ENCODE assay signal across 16 mouse cellular contexts in the genomic region with DNA sequence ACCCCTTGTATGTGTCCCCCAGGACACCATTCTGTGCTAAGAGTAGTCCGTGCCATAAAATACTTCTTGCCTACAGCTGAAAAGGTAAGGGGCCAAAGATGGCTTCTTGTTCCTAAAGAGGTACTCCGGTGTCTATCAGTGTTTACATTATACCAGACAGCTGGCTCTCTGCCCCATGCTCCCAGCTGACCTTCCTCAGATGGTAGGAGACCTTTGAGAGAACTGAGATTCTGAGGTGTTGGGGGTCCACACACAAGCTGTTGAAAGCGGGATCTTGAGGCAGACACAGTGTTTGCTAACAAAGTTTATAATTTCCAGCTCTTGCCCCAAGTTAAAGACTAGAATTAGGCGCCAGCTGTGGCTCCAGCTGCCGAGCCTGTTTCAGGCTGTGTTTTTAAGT. TPM values are rescaled to one million over a fixed set of nuclear protein-coding genes. Genes with fewer than 3 reads are reported as not detected.
"Had no signal": no experiment of that assay in that cellular context is flagged by ENCODE, and none has a peak within 500 bp of the region (broad histone marks: within the 10 kb centered on the region; RNA-seq: fewer than 3 reads in every experiment).

No protein-coding gene starts in this region.

- H3K4me2 ChIP-seq: limb, embryonic 13.5 days; neural tube, embryonic 13.5 days had no signal

- H3K9ac ChIP-seq: limb, embryonic 13.5 days; liver, embryonic 14.5 days; neural tube, embryonic 13.5 days had no signal

- ATAC-seq: midbrain, embryonic 16.5 days had no signal

- H3K4me3 ChIP-seq: limb, embryonic 13.5 days; midbrain, embryonic 10.5 days; neural tube, embryonic 13.5 days had no signal

- H3K36me3 ChIP-seq: limb, embryonic 13.5 days; midbrain, embryonic 10.5 days; neural tube, embryonic 13.5 days had no signal

- DNase-seq: kidney, postnatal 14 days; left cerebral cortex, postnatal 4 days; lung, adult 18-20 months; lung, postnatal 10 days; lung, postnatal 4 days; retina, postnatal 1 day; right cerebral cortex, postnatal 4 days; spleen, adult 18-20 months; thymus, adult 18-20 months; thymus, postnatal 14 days had no signal

- H3K4me1 ChIP-seq: neural tube, embryonic 13.5 days had no signal

- H3K27me3 ChIP-seq: limb, embryonic 13.5 days; neural tube, embryonic 13.5 days had no signal

- H3K9me3 ChIP-seq: limb, embryonic 13.5 days; midbrain, embryonic 10.5 days; neural tube, embryonic 13.5 days had no signal

- H3K27ac ChIP-seq: limb, embryonic 13.5 days; liver, embryonic 14.5 days; midbrain, embryonic 10.5 days; neural tube, embryonic 13.5 days had no signal

RNA-seq across cellular contexts. Expression of a gene that starts 53.7 kb away (rescaled TPM):
- total RNA-seq: megakaryocyte, adult 5-6 weeks had no signal
